Mouse (Mus musculus): ENCODE results near the gene Fam169a. TPM values are rescaled to one million over a fixed set of nuclear protein-coding genes. Genes with fewer than 3 reads are reported as not detected.

The Fam169a gene
- 0.03 and 0.05 TPM in 2 replicates for polyA plus RNA-seq (2012)

DNA sequence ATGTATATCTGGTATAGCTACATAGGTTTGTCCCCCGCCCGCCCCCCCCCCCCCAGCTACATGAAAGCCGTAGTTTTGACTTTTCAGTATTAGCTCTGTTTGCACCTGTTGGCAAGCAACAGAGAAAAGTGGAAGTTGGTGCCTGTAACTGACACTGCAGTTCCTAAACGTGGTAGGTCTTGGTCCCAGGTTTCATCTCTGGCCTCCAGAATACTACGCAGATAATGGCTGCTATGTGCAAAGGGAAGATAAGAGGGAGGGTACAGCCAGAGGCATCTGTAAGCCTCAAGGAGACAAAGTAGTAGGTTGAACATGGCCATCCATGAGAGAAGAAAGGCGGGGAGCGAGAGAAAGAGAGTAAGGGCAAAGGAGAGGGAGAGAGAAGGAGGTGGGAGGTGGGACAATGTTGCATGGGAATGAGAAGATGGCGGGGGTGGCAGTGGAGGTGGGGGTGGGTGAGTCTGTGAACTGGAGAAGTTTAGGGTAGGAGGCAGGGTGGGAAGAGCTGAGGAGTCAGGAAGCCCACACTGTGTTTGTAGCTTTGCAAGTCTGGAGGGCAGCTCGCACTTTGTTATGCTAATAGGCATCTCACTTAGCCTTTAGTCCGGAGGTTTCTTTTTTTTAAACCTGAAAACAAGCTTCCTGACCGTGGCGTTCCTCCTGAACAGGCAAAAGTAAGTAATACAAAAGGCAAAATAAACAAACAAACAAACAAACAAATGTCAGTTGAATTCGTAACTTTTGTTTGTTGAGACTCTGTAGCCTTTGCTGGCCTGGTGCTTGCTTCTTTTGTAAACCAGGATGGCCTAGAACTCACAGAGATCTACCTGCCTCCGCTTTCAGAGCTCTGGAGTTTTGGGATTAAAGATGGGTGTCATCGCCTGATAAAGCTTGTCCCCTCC, at the start of gene Fam169a:
Gene Fam169a (plus strand): TSS at position 638 of the 902 bp plus-strand sequence.

GRCm38 (mm10) chr13:97034262-97034661, 32.8 kb upstream of the Fam169a start, which contains the start of gene 1700029F12Rik:
TSS of gene 1700029F12Rik (minus strand) at chr13:97034362.

GRCm38 (mm10) chr13:97099187-97099852, 32.2 kb downstream of the Fam169a start, which contains the start of gene Gm6169:
TSS of gene Gm6169 (minus strand) at chr13:97099237.

GRCm38 (mm10) chr13:97137466-97138400, 70.6 kb downstream of the Fam169a start, which contains the start of the genes Gfm2 and Nsa2:
TSS of gene Gfm2 (plus strand) at chr13:97137937.
TSS of gene Nsa2 (minus strand) at chr13:97137937.

Other genes with a start within 250 kb of the Fam169a start
- gene Gcnt4, start 142.6 kb upstream of the Fam169a start, polyA plus RNA-seq (2012): 0.11 and 0.15 TPM in 2 replicates
- gene 1700029F12Rik, start 32.9 kb upstream of the Fam169a start, polyA plus RNA-seq (2012): not detected in 2 replicates
- 0.13 TPM in 1 of 2 replicates, not detected in the other for gene Gm6169, start 32.0 kb downstream of the Fam169a start, polyA plus RNA-seq (2012)
- 13.9 and 15.2 TPM in 2 replicates for gene Gfm2, start 70.7 kb downstream of the Fam169a start, polyA plus RNA-seq (2012)
- 22.8 and 28.8 TPM in 2 replicates for gene Nsa2, start 70.7 kb downstream of the Fam169a start, polyA plus RNA-seq (2012)
- 12.2 and 12.3 TPM in 2 replicates for gene Hexb, start 131.1 kb downstream of the Fam169a start, polyA plus RNA-seq (2012)
- 3.2 and 3.4 TPM in 2 replicates for gene Enc1, start 173.8 kb downstream of the Fam169a start, polyA plus RNA-seq (2012)

Data from megakaryocyte-erythroid progenitor cell, adult 5 weeks (primary cell).